Mouse (Mus musculus) midbrain, embryonic 12.5 days (tissue): ENCODE results near the gene Dock2. TPM values are rescaled to one million over a fixed set of nuclear protein-coding genes. Genes with fewer than 3 reads are reported as not detected.

ENCODE experiments used
- ATAC-seq: fragments of 200-750 bp; cut with Nextera tagmentation; 2 replicates; pipeline ENCODE4 v1.8.0; 2017; ENCODE audit warnings: low read depth, moderate TSS enrichment, moderate library complexity; ENCODE audit not compliant: low FRiP score
- H3K27ac ChIP-seq: fragments of 300-500 bp; sonication (generic); replicated peaks from 2 replicates; pipeline ENCODE4 v1.5.1; 2016; ENCODE audit warnings: mild to moderate bottlenecking
- H3K27me3 ChIP-seq: fragments of 300-500 bp; sonication (generic); 2 replicates; pipeline ENCODE4 v1.6.1; 2016; ENCODE audit warnings: mild to moderate bottlenecking
- H3K36me3 ChIP-seq: fragments of 300-500 bp; sonication (generic); 2 replicates; pipeline ENCODE4 v1.6.1; 2016
- H3K4me1 ChIP-seq: fragments of 300-500 bp; sonication (generic); 2 replicates; pipeline ENCODE4 v1.6.1; 2016
- H3K4me2 ChIP-seq: fragments of 300-500 bp; sonication (generic); replicated peaks from 2 replicates; pipeline ENCODE4 v1.6.1; 2016; ENCODE audit warnings: mild to moderate bottlenecking, moderate library complexity
- H3K4me3 ChIP-seq: fragments of 300-500 bp; sonication (generic); 2 replicates; pipeline ENCODE4 v1.5.1; 2016; ENCODE audit warnings: mild to moderate bottlenecking
- H3K9ac ChIP-seq: fragments of 300-500 bp; sonication (generic); replicated peaks from 2 replicates; pipeline ENCODE4 v1.6.1; 2016; ENCODE audit warnings: mild to moderate bottlenecking, moderate library complexity
- H3K9me3 ChIP-seq: fragments of 300-500 bp; sonication (generic); 2 replicates; pipeline ENCODE4 v1.6.1; 2016; ENCODE audit warnings: mild to moderate bottlenecking
- WGBS: fragments of 180-500 bp; shearing (Covaris S2); methylation state at CpG from one replicate; pipeline ENCODE4 v1.1.7; 2016; 5-methylcytosine and 5-hydroxymethylcytosine counted together
- polyA plus RNA-seq: library from polyadenylated mRNA; unstranded; fragments of >200 nt; fragmentation: Nextera tagmentation; extraction: Ambion mirVana; gene quantifications from 2 replicates; pipeline ENCODE4 v1.2.1, GENCODE M21; 2016

Dock2 gene
- polyA plus RNA-seq, 1 experiment from 2014 or later = 1.1 TPM

DNA sequence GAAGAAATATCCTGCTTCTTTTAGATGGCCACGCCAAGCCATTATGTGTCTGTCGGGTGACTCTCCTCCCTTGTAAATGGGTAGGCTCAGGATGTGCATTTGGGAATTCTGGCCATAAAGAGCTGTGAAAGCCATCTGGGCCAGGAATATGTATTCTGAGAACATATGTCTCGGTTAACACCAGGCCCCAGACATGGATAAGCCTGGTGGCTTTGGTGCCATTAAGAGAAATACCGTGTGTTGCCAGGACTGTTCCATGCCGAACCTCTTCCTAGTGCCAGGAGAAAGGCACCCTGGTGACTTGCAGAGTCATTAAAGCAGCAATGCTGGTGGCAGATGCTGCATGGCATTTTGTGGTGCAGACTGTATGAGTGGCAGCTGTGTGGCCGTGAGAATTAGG is 406.0 kb downstream of the Dock2 start:
- no peaks in the 10 kb centered on the region for H3K9me3 ChIP-seq
- ATAC-seq = no peak
- H3K36me3 ChIP-seq = no peaks in the 10 kb centered on the region

DNA sequence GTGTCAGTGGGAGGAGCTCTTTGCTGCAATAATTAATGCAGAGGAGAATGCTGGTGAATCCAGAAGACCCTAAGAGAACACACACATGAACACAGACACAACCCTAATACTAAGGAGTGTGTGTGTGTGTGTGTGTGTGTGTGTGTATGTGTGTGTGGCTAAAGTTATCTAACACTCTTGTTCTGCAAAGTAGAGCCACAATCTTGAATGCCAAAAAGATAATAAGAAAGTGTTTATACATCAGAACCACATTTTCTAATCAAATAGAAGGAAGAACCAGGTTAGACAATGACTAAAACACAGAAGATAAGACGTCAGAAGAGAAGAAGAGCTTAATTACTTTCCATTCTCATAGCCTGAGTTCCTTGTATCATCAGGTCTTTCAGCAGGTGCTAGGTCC is 408.1 kb downstream of the Dock2 start:
- Histone ChIP-seq H3K27me3 (no peaks in the 10 kb centered on the region), H3K27ac (no peak overlapping the region), H3K4me3 (no peak overlapping the region), H3K4me1 (peaks cover under 1% of the 10 kb centered on the region; the same call in 1 of the 2 replicates), H3K9me3 (no peaks in the 10 kb centered on the region), H3K9ac (no peak overlapping the region), H3K36me3 (no peaks in the 10 kb centered on the region), H3K4me2 (no peak overlapping the region)
- ATAC-seq = no peak
- WGBS = 67% methylated on average over 1 of the region's 1 CpGs

More for the DNA sequence above, 406.0 kb downstream of the Dock2 start:
- H3K4me3 ChIP-seq = no peak overlapping the region
- no peak overlapping the region for H3K4me2 ChIP-seq
- no peak overlapping the region for H3K27ac ChIP-seq
- no peaks in the 10 kb centered on the region for H3K4me1 ChIP-seq
- H3K27me3 ChIP-seq = no peaks in the 10 kb centered on the region
- no peak overlapping the region for H3K9ac ChIP-seq
- WGBS = 78% methylated on average over 6 of the region's 6 CpGs

DNA sequence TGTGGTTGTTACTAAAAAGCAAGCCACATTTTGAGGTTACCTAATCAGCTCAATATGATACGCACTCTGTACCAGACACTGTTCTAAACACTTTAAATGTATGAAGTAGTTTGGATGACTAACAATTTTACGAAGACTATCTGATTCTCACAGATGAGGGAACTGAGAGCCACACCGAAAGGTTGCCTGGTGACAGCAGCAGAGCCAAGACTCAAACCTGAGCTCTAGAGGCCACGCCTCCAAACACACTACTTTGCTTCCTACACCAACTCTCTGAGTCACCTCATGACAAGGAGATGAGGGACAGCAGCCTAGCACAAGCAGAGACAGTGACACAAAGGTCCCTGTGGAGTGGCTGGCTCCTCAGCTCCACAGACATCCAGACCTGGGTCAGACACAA is 411.5 kb downstream of the Dock2 start:
- Histone ChIP-seq H3K27me3 (no peaks in the 10 kb centered on the region), H3K9ac (no peak overlapping the region), H3K9me3 (no peaks in the 10 kb centered on the region), H3K4me1 (peaks cover 5% of the 10 kb centered on the region; the same call in 1 of the 2 replicates), H3K4me3 (no peak overlapping the region), H3K4me2 (no peak overlapping the region), H3K36me3 (no peaks in the 10 kb centered on the region), H3K27ac (no peak overlapping the region)
- 87% methylated on average over 4 of the region's 4 CpGs for WGBS
- ATAC-seq = no peak

DNA sequence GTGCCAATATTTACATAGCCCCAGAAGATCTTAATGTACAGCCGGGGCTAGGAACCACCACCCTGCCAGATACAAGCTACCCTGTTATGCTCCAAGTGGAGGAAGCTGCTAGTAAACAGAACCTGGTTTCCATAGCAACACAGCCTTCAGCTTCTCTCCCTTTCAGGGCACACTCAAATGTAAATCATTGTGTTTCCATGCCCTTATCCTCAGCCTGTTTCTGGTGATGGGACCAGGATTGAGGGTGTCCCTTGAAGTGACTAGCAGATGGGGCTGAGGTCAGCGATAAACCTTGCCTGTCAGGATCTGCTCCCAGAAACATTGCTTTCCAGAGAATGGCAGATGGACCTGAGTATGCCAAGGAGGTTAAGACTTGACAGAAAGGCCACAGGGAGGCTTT is 427.6 kb downstream of the Dock2 start:
- ATAC-seq = no peak
- WGBS = 34% methylated on average over 2 of the region's 2 CpGs
- Histone ChIP-seq H3K27ac (no peak overlapping the region), H3K27me3 (no peaks in the 10 kb centered on the region), H3K36me3 (no peaks in the 10 kb centered on the region), H3K4me1 (peaks cover 5% of the 10 kb centered on the region; the same call in 1 of the 2 replicates), H3K9me3 (no peaks in the 10 kb centered on the region), H3K4me3 (no peak overlapping the region), H3K4me2 (no peak overlapping the region), H3K9ac (no peak overlapping the region)

DNA sequence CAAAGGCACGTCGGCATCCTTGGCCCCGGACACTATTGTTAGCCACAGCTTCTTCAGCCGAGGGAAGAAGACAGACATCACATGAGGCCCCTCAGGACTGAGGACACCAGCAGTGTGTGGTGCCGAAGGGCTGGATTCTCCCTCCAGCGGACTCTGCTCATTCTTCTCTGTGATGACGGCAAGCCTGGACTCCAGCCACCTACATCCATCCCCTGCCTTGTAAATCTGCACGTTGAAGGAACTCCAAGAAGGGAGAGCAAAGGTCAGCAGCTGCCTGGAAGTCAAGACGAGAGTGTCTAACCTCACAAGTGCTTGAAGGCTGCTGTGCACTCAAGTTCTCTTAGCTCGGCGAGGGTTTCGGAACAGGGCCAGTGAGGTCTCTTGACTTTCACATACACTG is 428.3 kb downstream of the Dock2 start:
- ATAC-seq = no peak
- H3K4me3 ChIP-seq = no peak overlapping the region
- no peaks in the 10 kb centered on the region for H3K36me3 ChIP-seq
- WGBS = 74% methylated on average over 12 of the region's 12 CpGs
- H3K9me3 ChIP-seq = no peaks in the 10 kb centered on the region
- H3K27me3 ChIP-seq = peaks cover 3% of the 10 kb centered on the region; the same call in 1 of the 2 replicates
- H3K4me1 ChIP-seq = peaks cover 5% of the 10 kb centered on the region; the same call in 1 of the 2 replicates
- H3K4me2 ChIP-seq = no peak overlapping the region
- H3K27ac ChIP-seq = no peak overlapping the region
- no peak overlapping the region for H3K9ac ChIP-seq

DNA sequence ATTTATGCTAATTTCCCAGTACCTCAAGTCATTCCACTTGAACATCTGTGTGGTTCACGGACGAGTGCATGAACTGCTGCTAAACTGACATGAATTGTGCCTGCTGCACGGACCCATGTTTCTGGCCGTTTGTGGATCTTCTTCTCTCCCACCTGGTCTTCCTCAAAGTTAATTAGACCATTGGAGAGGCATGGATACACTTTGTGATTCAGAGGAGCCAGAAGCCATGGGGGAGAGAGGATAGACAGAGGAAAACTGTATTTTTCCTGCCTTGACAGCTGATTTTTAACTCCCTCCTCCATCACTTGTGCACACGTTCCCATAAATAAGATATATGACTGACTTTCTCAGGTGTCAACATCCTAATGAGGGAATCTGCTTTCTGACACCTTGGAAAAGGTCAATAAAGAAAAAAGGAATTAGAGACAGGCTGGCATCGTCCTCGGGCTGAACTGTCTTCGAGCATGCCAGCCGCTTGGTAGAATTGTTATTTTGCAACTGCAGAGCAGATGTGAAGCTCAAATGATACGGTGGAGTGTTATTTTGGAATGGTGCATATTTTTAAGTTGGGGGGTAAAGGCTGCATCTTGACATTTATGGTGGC is 434.1 kb downstream of the Dock2 start:
- no peaks in the 10 kb centered on the region for H3K9me3 ChIP-seq
- no peak overlapping the region for H3K4me3 ChIP-seq
- H3K36me3 ChIP-seq = no peaks in the 10 kb centered on the region
- WGBS = 86% methylated on average over 10 of the region's 10 CpGs
- ATAC-seq = no peak
- peaks cover 6% of the 10 kb centered on the region; the same call in 1 of the 2 replicates for H3K27me3 ChIP-seq
- no peak overlapping the region for H3K27ac ChIP-seq
- no peak overlapping the region for H3K9ac ChIP-seq
- H3K4me1 ChIP-seq = peaks cover under 1% of the 10 kb centered on the region; the same call in 1 of the 2 replicates
- no peak overlapping the region for H3K4me2 ChIP-seq

DNA sequence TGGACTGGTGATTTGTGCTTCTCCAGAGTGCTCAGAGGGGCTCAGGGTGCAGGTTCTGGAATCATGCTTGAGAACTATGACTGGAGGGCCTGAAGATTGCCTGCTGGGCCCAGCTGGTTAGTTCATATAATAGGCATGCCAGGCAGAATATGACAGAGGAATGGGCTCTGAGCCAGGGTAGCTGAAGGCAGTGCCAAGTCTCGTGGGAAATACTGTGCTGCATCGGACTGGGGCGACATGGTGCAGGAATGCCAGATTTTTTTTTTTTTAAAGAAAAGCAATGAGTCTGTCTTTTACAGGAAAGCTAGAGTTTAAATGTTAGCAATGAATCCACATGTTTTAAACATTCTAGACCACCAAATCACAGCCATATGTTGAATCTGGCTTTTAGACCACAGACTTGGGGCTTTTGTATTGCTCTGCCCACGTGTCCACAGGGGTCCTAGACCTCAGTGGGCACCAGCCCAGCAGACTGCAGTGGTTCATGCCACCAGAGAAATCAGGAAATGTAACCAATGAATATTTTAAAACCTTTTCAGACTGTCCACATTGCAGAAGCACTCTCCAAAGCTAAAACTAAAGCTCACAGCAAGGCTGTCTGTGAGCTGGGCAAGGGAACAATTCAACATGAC is 435.3 kb downstream of the Dock2 start:
- Histone ChIP-seq H3K9me3 (no peaks in the 10 kb centered on the region), H3K36me3 (no peaks in the 10 kb centered on the region), H3K9ac (no peak overlapping the region), H3K4me2 (no peak overlapping the region), H3K4me1 (peaks cover 7% of the 10 kb centered on the region), H3K27ac (no peak overlapping the region), H3K4me3 (no peak overlapping the region), H3K27me3 (peaks cover 6% of the 10 kb centered on the region; the same call in 1 of the 2 replicates)
- no peak for ATAC-seq
- 78% methylated on average over 4 of the region's 4 CpGs for WGBS

DNA sequence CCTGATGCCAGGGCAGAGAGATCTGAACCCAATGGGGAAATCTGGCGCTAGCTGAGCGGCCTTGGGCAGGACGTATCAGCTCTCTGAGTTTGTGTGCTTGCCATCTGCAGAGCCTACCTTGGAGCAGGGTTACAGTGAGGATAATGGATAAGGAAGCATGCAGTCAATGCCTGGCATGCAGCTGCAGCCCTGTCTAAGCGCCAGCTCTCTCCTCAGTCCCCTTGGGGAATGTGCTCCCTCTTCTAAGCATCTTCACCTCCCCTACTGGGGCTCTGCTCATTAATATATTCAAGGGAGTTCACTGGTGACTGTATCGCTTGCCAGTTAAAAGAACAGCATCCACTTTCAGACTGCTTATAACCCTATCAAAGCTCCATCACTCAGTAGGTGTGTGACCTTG is 439.4 kb downstream of the Dock2 start:
- Histone ChIP-seq H3K4me3 (no peak overlapping the region), H3K36me3 (no peaks in the 10 kb centered on the region), H3K27me3 (0 out of 2 replicates have a peak, but pooled peaks cover 5% of the 10 kb centered on the region), H3K9me3 (no peaks in the 10 kb centered on the region), H3K4me2 (no peak overlapping the region), H3K4me1 (peaks cover 12% of the 10 kb centered on the region; the same call in 1 of the 2 replicates), H3K9ac (no peak overlapping the region), H3K27ac (no peak overlapping the region)
- no peak for ATAC-seq
- 71% methylated on average over 5 of the region's 5 CpGs for WGBS

DNA sequence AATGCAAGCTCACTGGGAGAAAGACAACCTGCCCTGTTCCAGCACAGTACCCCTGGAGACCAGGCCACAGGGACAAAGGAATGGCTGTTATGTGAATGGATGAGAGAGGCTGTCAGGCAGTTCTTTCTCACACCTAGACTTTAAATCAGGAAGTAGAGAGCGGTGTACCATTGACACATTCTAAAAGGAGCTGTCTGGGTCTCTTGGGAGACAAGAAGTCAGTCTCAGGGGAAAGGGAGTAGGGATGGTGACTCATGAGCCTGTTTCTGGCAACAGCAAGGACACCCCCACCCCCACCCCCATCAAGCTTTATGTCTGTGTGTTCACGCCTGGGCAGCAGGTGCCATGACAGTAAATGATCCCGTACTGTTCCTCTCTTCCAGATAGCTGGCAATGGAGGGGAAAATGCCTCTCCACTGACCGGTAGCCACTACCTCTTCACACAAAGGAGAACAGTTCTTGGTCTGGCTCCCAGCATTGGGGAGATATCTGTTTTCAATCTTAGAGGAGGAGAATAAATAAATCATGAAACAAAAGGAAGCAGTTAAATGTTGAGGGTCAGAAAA is 439.9 kb downstream of the Dock2 start:
- Histone ChIP-seq H3K9ac (no peak overlapping the region), H3K9me3 (no peaks in the 10 kb centered on the region), H3K27me3 (0 out of 2 replicates have a peak, but pooled peaks cover 5% of the 10 kb centered on the region), H3K4me1 (peaks cover 12% of the 10 kb centered on the region; the same call in 1 of the 2 replicates), H3K36me3 (no peaks in the 10 kb centered on the region), H3K4me2 (no peak overlapping the region), H3K4me3 (no peak overlapping the region), H3K27ac (no peak overlapping the region)
- ATAC-seq = no peak
- WGBS = 76% methylated on average over 4 of the region's 4 CpGs

DNA sequence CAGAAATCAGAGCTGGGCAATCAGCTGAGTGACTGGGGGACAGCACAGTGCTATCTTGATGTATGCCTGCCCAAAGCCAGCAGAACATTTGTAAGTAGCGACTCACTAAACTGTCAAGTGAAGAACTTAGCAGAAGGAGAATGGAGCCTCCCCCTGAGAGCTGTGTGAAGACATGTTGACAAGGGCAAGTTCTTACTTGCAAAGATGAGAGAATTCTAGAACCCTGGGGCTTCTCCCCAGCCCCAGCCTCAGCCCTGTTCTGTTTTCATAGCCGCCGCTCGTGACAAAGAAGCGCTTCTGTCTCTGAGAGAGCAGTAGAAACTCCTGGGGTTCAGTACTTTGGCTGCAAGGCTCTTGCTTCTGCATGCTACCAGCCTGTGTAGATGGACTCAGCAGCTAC is 444.0 kb downstream of the Dock2 start:
- 0 out of 2 replicates have a peak, but pooled peaks cover 5% of the 10 kb centered on the region for H3K27me3 ChIP-seq
- no peak overlapping the region for H3K4me2 ChIP-seq
- H3K4me3 ChIP-seq = no peak overlapping the region
- H3K27ac ChIP-seq = no peak overlapping the region
- H3K9me3 ChIP-seq = no peaks in the 10 kb centered on the region
- H3K4me1 ChIP-seq = peaks cover 12% of the 10 kb centered on the region; the same call in 1 of the 2 replicates
- H3K9ac ChIP-seq = no peak overlapping the region
- WGBS = 91% methylated on average over 5 of the region's 5 CpGs
- no peaks in the 10 kb centered on the region for H3K36me3 ChIP-seq
- no peak for ATAC-seq

DNA sequence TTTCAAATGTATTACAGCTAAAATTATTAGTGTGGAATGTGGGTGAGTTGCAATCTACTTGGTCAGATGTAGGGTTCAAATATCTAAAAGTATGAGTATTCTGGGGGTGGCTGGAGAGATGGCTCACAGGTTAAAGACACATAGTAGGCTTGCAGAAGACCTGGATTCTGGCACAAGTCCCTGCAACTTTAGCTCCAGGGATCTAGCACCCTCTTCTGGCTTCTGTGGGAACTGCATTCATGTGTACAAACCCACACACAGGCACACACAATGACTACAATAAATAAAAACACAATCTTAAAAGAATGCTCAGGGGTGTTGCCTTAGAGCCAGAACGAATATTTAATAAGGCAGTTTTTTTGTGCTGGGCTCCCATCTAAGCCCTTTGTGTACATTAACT is 445.8 kb downstream of the Dock2 start:
- H3K27me3 ChIP-seq = peaks cover 12% of the 10 kb centered on the region
- no peak for ATAC-seq
- no peak overlapping the region for H3K9ac ChIP-seq
- no peak overlapping the region for H3K27ac ChIP-seq
- no peaks in the 10 kb centered on the region for H3K9me3 ChIP-seq
- no peak overlapping the region for H3K4me2 ChIP-seq
- 70% methylated on average over 1 of the region's 1 CpGs for WGBS
- H3K4me3 ChIP-seq = no peak overlapping the region
- H3K36me3 ChIP-seq = no peaks in the 10 kb centered on the region
- 0 out of 2 replicates have a peak, but pooled peaks cover 5% of the 10 kb centered on the region for H3K4me1 ChIP-seq

DNA sequence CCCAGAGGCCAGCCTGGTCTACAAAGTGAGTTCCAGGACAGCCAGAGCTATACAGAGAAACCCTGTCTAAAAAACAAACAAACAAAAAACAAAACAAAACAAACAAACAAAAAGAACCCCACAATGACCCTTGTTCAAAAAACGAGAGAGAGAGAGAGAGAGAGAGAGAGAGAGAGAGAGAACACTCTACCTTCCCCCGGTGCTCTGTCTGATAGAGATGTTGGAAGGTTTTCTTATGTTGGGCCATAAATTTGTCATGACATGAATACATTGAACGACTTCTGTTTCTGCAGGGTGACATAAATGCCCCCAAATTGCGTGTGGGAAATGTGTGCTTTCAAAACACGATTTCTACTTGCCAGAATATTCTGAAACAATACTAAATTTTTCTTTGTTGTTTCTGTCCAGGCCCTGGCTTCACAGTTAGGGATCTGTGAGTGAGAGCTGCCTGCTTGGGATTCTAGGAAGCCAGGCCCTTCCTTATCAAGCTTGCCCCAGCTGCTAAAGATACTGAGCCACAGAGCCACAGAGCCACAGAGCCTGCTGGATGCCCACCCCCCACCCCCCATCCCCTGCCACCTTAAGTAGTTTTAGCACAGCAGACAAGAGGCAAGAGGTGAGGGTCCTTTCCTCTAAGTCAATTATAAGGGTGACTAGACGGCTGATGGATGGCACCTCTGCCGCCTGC is 451.2 kb downstream of the Dock2 start:
- no peak overlapping the region for H3K4me2 ChIP-seq
- no peak overlapping the region for H3K9ac ChIP-seq
- peaks cover 10% of the 10 kb centered on the region for H3K27me3 ChIP-seq
- no peak for ATAC-seq
- H3K9me3 ChIP-seq = no peaks in the 10 kb centered on the region
- peaks cover 3% of the 10 kb centered on the region; the same call in 1 of the 2 replicates for H3K4me1 ChIP-seq
- no peak overlapping the region for H3K27ac ChIP-seq
- H3K4me3 ChIP-seq = no peak overlapping the region
- 67% methylated on average over 7 of the region's 7 CpGs for WGBS
- H3K36me3 ChIP-seq = no peaks in the 10 kb centered on the region
